Mouse (Mus musculus) cortical plate, adult 2 months (tissue): ENCODE measurements at regions not wholly inside any gene's neighbourhood (a gene's known extent, or its start where the extent isn't known, plus 50 kb on each side); places are given as distances from the start of the nearest gene placed in this dataset.

ENCODE experiments used
- CTCF ChIP-seq: fragments of 200-500 bp; IDR thresholded peaks from 2 replicates; pipeline ENCODE4 v1.5.1; 2011; ENCODE audit warnings: mild to moderate bottlenecking, control low read depth, low read length; ENCODE audit not compliant: insufficient read depth; ENCODE audit errors: extremely low read depth
- POLR2A ChIP-seq: fragments of 200-500 bp; IDR thresholded peaks from 2 replicates; pipeline ENCODE4 v1.6.1; 2011; ENCODE audit warnings: mild to moderate bottlenecking, low read length, control low read depth; ENCODE audit not compliant: insufficient read depth; ENCODE audit errors: extremely low read depth

- TF ChIP-seq CTCF, result no peak
- no peak for TF ChIP-seq POLR2A
Observed at GRCm38 (mm10) chr13:47319549-47319948, 197.1 kb downstream of the Rnf144b start.
